In genomic region chr13:95477173-95477572, GRCm38 (mm10) we compare ENCODE assay signal across 23 mouse cellular contexts. TPM values are rescaled to one million over a fixed set of nuclear protein-coding genes. Genes with fewer than 3 reads are reported as not detected.
DNase-seq lines count a peak whose midpoint lies in the region; ATAC-seq and TF ChIP-seq lines count a peak whose summit lies in the region.
"Had no signal": no experiment of that assay in that cellular context is flagged by ENCODE, and none has a peak within 500 bp of the region (broad histone marks: within the 10 kb centered on the region; RNA-seq: fewer than 3 reads in every experiment).

No protein-coding gene starts in this region.

- H3K4me3 ChIP-seq in liver, postnatal 0 days (ENCODE audit: low read depth, low read length) = no peak overlapping the region
- H3K4me3 ChIP-seq in liver, embryonic 11.5 days (ENCODE audit: low read depth, low read length) = no peak overlapping the region
- H3K4me3 ChIP-seq in MEL (ENCODE audit: control insufficient read depth in 1 of 2, insufficient read depth in 1 of 2, low read depth in 2 of 2, low read length in 2 of 2) = peak overlapping the region in 1 of 2 experiments; percentile 15; a peak in 2 of 4 replicates
- no peak overlapping the region for H3K4me3 ChIP-seq in midbrain, postnatal 0 days (ENCODE audit: low read depth, low read length)
- H3K4me3 ChIP-seq: embryonic facial prominence, embryonic 10.5 days; embryonic facial prominence, embryonic 12.5 days; forebrain, embryonic 13.5 days; forebrain, embryonic 15.5 days had no signal

- no peak for TF ChIP-seq RAD21 in MEL (IDR thresholded peaks at IDR 0.05; ENCODE audit: low read depth, low read length)

- H3K9ac ChIP-seq in liver, postnatal 0 days (replicated peaks) = no peak overlapping the region
- no peak overlapping the region for H3K9ac ChIP-seq in liver, embryonic 11.5 days (ENCODE audit: low read depth, low read length)
- no peak overlapping the region for H3K9ac ChIP-seq in MEL (ENCODE audit: control insufficient read depth, low read depth, low read length, poor library complexity, severe bottlenecking)
- no peak overlapping the region for H3K9ac ChIP-seq in midbrain, postnatal 0 days (replicated peaks; ENCODE audit: low read length, poor library complexity, severe bottlenecking)
- H3K9ac ChIP-seq: embryonic facial prominence, embryonic 12.5 days; forebrain, embryonic 13.5 days; forebrain, embryonic 15.5 days; forebrain, postnatal 0 days had no signal

- no peak overlapping the region for H3K4me2 ChIP-seq in liver, postnatal 0 days (ENCODE audit: low read depth, low read length)
- no peak overlapping the region for H3K4me2 ChIP-seq in liver, embryonic 11.5 days
- H3K4me2 ChIP-seq in midbrain, postnatal 0 days (ENCODE audit: low read depth, low read length, poor library complexity, severe bottlenecking) = no peak overlapping the region
- H3K4me2 ChIP-seq: embryonic facial prominence, embryonic 12.5 days; forebrain, embryonic 13.5 days; forebrain, embryonic 15.5 days had no signal

- TF ChIP-seq POLR2A in MEL (IDR thresholded peaks at IDR 0.05; ENCODE audit: control insufficient read depth in 1 of 2, insufficient read depth in 1 of 2, low read depth in 1 of 2, low read length in 2 of 2, poor library complexity in 1 of 2) = no peak

- WGBS in liver, postnatal 0 days (ENCODE audit: insufficient replicate concordance) = 52% methylated on average over 6 of the region's 6 CpGs
- 69% methylated on average over 6 of the region's 6 CpGs for WGBS in liver, embryonic 11.5 days
- WGBS in midbrain, postnatal 0 days = 85% methylated on average over 6 of the region's 6 CpGs

- no peak for DNase-seq in liver, postnatal 0 days
- DNase-seq in liver, embryonic 11.5 days (ENCODE audit: low spot score) = no peak
- DNase-seq in MEL (ENCODE audit: low read depth, low spot score) = peak; percentile 56
- DNase-seq in heart, postnatal 25 days (ENCODE audit: low spot score) = no peak
- no peak for DNase-seq in midbrain, postnatal 0 days (ENCODE audit: low spot score)
- DNase-seq: adrenal gland, adult 2 months; adrenal gland, postnatal 10 days; adrenal gland, postnatal 25 days; cerebellum, adult 11-12 months; cerebellum, adult 2 months; cerebellum, adult 9-10 months; cerebellum, postnatal 10 days; cerebellum, postnatal 25 days; forebrain, postnatal 0 days had no signal

- intact Hi-C loops in heart, postnatal 25 days (cut with DNase I) = no loop called here

- H3K27me3 ChIP-seq in liver, postnatal 0 days (ENCODE audit: insufficient read depth, low read length) = no peaks in the 10 kb centered on the region
- H3K27me3 ChIP-seq in liver, embryonic 11.5 days (replicated peaks; ENCODE audit: control insufficient read depth, insufficient read depth, low read length) = peaks cover 6% of the 10 kb centered on the region
- H3K27me3 ChIP-seq in MEL (ENCODE audit: control insufficient read depth in 1 of 2, insufficient read depth in 2 of 2, low read length in 2 of 2) = no peaks in the 10 kb centered on the region
- H3K27me3 ChIP-seq in midbrain, postnatal 0 days (ENCODE audit: insufficient read depth, low read length) = no peaks in the 10 kb centered on the region
- H3K27me3 ChIP-seq: forebrain, embryonic 13.5 days; forebrain, embryonic 15.5 days had no signal

- no peaks in the 10 kb centered on the region for H3K36me3 ChIP-seq in liver, postnatal 0 days (replicated peaks; ENCODE audit: insufficient read depth, low read length)
- H3K36me3 ChIP-seq in liver, embryonic 11.5 days (ENCODE audit: control insufficient read depth, insufficient read depth, low read length) = no peaks in the 10 kb centered on the region
- H3K36me3 ChIP-seq in MEL (ENCODE audit: control insufficient read depth in 1 of 2, insufficient read depth in 2 of 2, low read length in 2 of 2) = peaks cover 0 to 17% of the 10 kb centered on the region in 2 experiments; a peak in 2 of 4 replicates
- H3K36me3 ChIP-seq in midbrain, postnatal 0 days (ENCODE audit: insufficient read depth, low read length) = no peaks in the 10 kb centered on the region
- H3K36me3 ChIP-seq: embryonic facial prominence, embryonic 10.5 days; embryonic facial prominence, embryonic 12.5 days; forebrain, embryonic 15.5 days had no signal

- H3K79me2 ChIP-seq in MEL (ENCODE audit: control insufficient read depth, insufficient read depth, low read length, poor library complexity) = no peaks in the 10 kb centered on the region

- H3K9me3 ChIP-seq in liver, postnatal 0 days (ENCODE audit: low read length) = no peaks in the 10 kb centered on the region
- H3K9me3 ChIP-seq in liver, embryonic 11.5 days (ENCODE audit: control insufficient read depth, low read length) = no peaks in the 10 kb centered on the region
- H3K9me3 ChIP-seq in MEL (replicated peaks; ENCODE audit: insufficient read depth, low read length) = no peaks in the 10 kb centered on the region
- no peaks in the 10 kb centered on the region for H3K9me3 ChIP-seq in midbrain, postnatal 0 days (ENCODE audit: low read length)
- H3K9me3 ChIP-seq: embryonic facial prominence, embryonic 10.5 days; embryonic facial prominence, embryonic 12.5 days; forebrain, embryonic 13.5 days; forebrain, embryonic 15.5 days had no signal

- H3K4me1 ChIP-seq in liver, postnatal 0 days (ENCODE audit: insufficient read depth) = peaks cover 3% of the 10 kb centered on the region
- H3K4me1 ChIP-seq in liver, embryonic 11.5 days (replicated peaks; ENCODE audit: control insufficient read depth, insufficient read depth, low read length) = peaks cover 12% of the 10 kb centered on the region
- peaks cover 18 to 30% of the 10 kb centered on the region in 2 experiments for H3K4me1 ChIP-seq in MEL (ENCODE audit: control insufficient read depth in 1 of 2, insufficient read depth in 2 of 2, low read length in 2 of 2)
- no peaks in the 10 kb centered on the region for H3K4me1 ChIP-seq in midbrain, postnatal 0 days (ENCODE audit: insufficient read depth, low read length)
- H3K4me1 ChIP-seq: embryonic facial prominence, embryonic 10.5 days; embryonic facial prominence, embryonic 12.5 days; forebrain, embryonic 13.5 days; forebrain, embryonic 15.5 days had no signal

- peak; percentile 93 for TF ChIP-seq EP300 in liver, postnatal 0 days (IDR thresholded peaks at IDR 0.05; ENCODE audit: low read depth)
- TF ChIP-seq EP300 in MEL (IDR thresholded peaks at IDR 0.05; ENCODE audit: low read depth in 1 of 2, low read length in 2 of 2) = peak; percentile 78 to 93

- peak; percentile 15; the same call in 1 of the 2 replicates for ATAC-seq in liver, postnatal 0 days
- ATAC-seq in liver, embryonic 11.5 days (replicated peaks; ENCODE audit: low FRiP score) = no peak
- ATAC-seq in megakaryocyte-erythroid progenitor cell, adult 5-6 weeks (replicated peaks; ENCODE audit: low FRiP score, low TSS enrichment, poor library complexity, severe bottlenecking) = peak; percentile 54
- ATAC-seq in midbrain, postnatal 0 days (ENCODE audit: low FRiP score) = no peak
- ATAC-seq: forebrain, embryonic 13.5 days; forebrain, embryonic 15.5 days; forebrain, postnatal 0 days had no signal

- no peak overlapping the region for H3K27ac ChIP-seq in liver, postnatal 0 days (ENCODE audit: low read depth)
- H3K27ac ChIP-seq in liver, embryonic 11.5 days (ENCODE audit: low read depth, low read length) = no peak overlapping the region
- H3K27ac ChIP-seq in MEL (ENCODE audit: control insufficient read depth, low read depth, low read length) = peak overlapping the region; percentile 73; the same call in 1 of the 2 replicates
- no peak overlapping the region for H3K27ac ChIP-seq in midbrain, postnatal 0 days (ENCODE audit: low read depth, low read length)
- H3K27ac ChIP-seq: embryonic facial prominence, embryonic 10.5 days; embryonic facial prominence, embryonic 12.5 days; forebrain, embryonic 13.5 days; forebrain, embryonic 15.5 days had no signal

- TF ChIP-seq CTCF in liver, postnatal 0 days (IDR thresholded peaks at IDR 0.05; ENCODE audit: low read depth) = no peak
- no peak for TF ChIP-seq CTCF in MEL (IDR thresholded peaks at IDR 0.05 in 2 of 3, conservative IDR thresholded peaks at IDR 0.05 in 1 of 3; ENCODE audit: control insufficient read depth in 1 of 3, insufficient read depth in 1 of 3, low read depth in 2 of 3, low read length in 3 of 3, poor library complexity in 1 of 3, severe bottlenecking in 1 of 3)
- no peak for TF ChIP-seq CTCF in midbrain, postnatal 0 days (IDR thresholded peaks at IDR 0.05)

RNA-seq across cellular contexts. Expression of gene S100z, which starts 1.3 kb away (rescaled TPM):
- polyA plus RNA-seq in liver, postnatal 0 days (2015; fragmentation: Nextera tagmentation; extraction: Ambion mirVana) = not detected in 2 replicates
- not detected in 2 replicates for polyA plus RNA-seq in liver, embryonic 11.5 days (2014; fragmentation: Nextera tagmentation; extraction: Ambion mirVana)
- total RNA-seq in MEL (2012; rRNA removed) = not detected in 2 replicates
- polyA plus RNA-seq in MEL (2012; ENCODE audit: insufficient read depth in 1 of 2, insufficient read length in 2 of 2, low read depth in 1 of 2, low replicate concordance in 2 of 2, missing spikeins in 1 of 2) = not detected
- not detected in 2 replicates for total RNA-seq in megakaryocyte-erythroid progenitor cell, adult 5-6 weeks (2014; fragmentation: Nextera tagmentation)
- not detected in 2 replicates for total RNA-seq in megakaryocyte-erythroid progenitor cell, adult 5-6 weeks (2017)
- total RNA-seq in heart, postnatal 25 days (2021) = not detected
- total RNA-seq in midbrain, postnatal 0 days (2014; rRNA removed) = not detected in 2 replicates
- polyA plus RNA-seq in midbrain, postnatal 0 days (2015; fragmentation: Nextera tagmentation; extraction: Ambion mirVana) = not detected in 2 replicates
- total RNA-seq: adrenal gland, adult 2 months; adrenal gland, postnatal 10 days; adrenal gland, postnatal 25 days; ES-E14; forebrain, postnatal 0 days had no signal
- polyA plus RNA-seq: adrenal gland, adult 2 months; C2C12; cerebellum, adult 2 months; cortical plate, adult 2 months; forebrain, embryonic 13.5 days; forebrain, embryonic 15.5 days; forebrain, postnatal 0 days had no signal

RNA-seq across cellular contexts. Expression of gene Crhbp, which starts 32.4 kb away (rescaled TPM):
- 0.11 and 0.18 TPM in 2 replicates for polyA plus RNA-seq in liver, postnatal 0 days (2015; fragmentation: Nextera tagmentation; extraction: Ambion mirVana)
- 0.51 TPM in 1 of 2 replicates, not detected in the other for polyA plus RNA-seq in liver, embryonic 11.5 days (2014; fragmentation: Nextera tagmentation; extraction: Ambion mirVana)
- not detected in 2 replicates for total RNA-seq in MEL (2012; rRNA removed)
- polyA plus RNA-seq in MEL (2012; ENCODE audit: insufficient read depth in 1 of 2, insufficient read length in 2 of 2, low read depth in 1 of 2, low replicate concordance in 2 of 2, missing spikeins in 1 of 2) = not detected
- total RNA-seq in megakaryocyte-erythroid progenitor cell, adult 5-6 weeks (2014; fragmentation: Nextera tagmentation) = not detected in 2 replicates
- not detected in 2 replicates for total RNA-seq in megakaryocyte-erythroid progenitor cell, adult 5-6 weeks (2017)
- not detected for total RNA-seq in heart, postnatal 25 days (2021)
- 3.7 and 7.7 TPM in 2 replicates for total RNA-seq in midbrain, postnatal 0 days (2014; rRNA removed)
- polyA plus RNA-seq in midbrain, postnatal 0 days (2015; fragmentation: Nextera tagmentation; extraction: Ambion mirVana) = 5.2 and 6.7 TPM in 2 replicates
- total RNA-seq: adrenal gland, postnatal 10 days; adrenal gland, postnatal 25 days had no signal
- polyA plus RNA-seq: adrenal gland, adult 2 months had no signal

RNA-seq across cellular contexts. Expression of gene F2rl1, which starts 47.9 kb away (rescaled TPM):
- polyA plus RNA-seq in liver, postnatal 0 days (2015; fragmentation: Nextera tagmentation; extraction: Ambion mirVana) = 0.20 and 0.31 TPM in 2 replicates
- 0.21 and 0.43 TPM in 2 replicates for polyA plus RNA-seq in liver, embryonic 11.5 days (2014; fragmentation: Nextera tagmentation; extraction: Ambion mirVana)
- total RNA-seq in MEL (2012; rRNA removed) = not detected in 2 replicates
- under 1 TPM in 1 of 2 experiments, not detected in 1; 0.06 TPM for polyA plus RNA-seq in MEL (2012; ENCODE audit: insufficient read depth in 1 of 2, insufficient read length in 2 of 2, low read depth in 1 of 2, low replicate concordance in 2 of 2, missing spikeins in 1 of 2)
- total RNA-seq in megakaryocyte-erythroid progenitor cell, adult 5-6 weeks (2014; fragmentation: Nextera tagmentation) = 0.66 TPM in 1 of 2 replicates, not detected in the other
- total RNA-seq in megakaryocyte-erythroid progenitor cell, adult 5-6 weeks (2017) = 0.47 TPM in 1 of 2 replicates, not detected in the other
- total RNA-seq in heart, postnatal 25 days (2021) = under 1 TPM; 0.48 to 0.65 TPM
- total RNA-seq in midbrain, postnatal 0 days (2014; rRNA removed) = 0.16 and 0.19 TPM in 2 replicates
- polyA plus RNA-seq in midbrain, postnatal 0 days (2015; fragmentation: Nextera tagmentation; extraction: Ambion mirVana) = 0.21 TPM in 1 of 2 replicates, not detected in the other
- polyA plus RNA-seq: C2C12; forebrain, embryonic 11.5 days had no signal

Comparison
In these comparisons a context has a peak if more than half of its experiments do, and no peak if none do; other contexts are left out.
1. ATAC-seq: peak in liver, postnatal 0 days (single experiment) and megakaryocyte-erythroid progenitor cell, adult 5-6 weeks (single experiment); none in liver, embryonic 11.5 days (single experiment) and midbrain, postnatal 0 days (single experiment).